Mouse (Mus musculus): ENCODE data around the gene Hist1h4f. TPM values are rescaled to one million over a fixed set of nuclear protein-coding genes. Genes with fewer than 3 reads are reported as not detected.
"Not testable (repeated sequence)": the region's sequence is repeated elsewhere in the genome, so short reads cannot be mapped to it uniquely, and the experiment has no call there.

The Hist1h4f gene
- total RNA-seq, 2 experiments from 2014 or later = 802 to 855 TPM

DNA sequence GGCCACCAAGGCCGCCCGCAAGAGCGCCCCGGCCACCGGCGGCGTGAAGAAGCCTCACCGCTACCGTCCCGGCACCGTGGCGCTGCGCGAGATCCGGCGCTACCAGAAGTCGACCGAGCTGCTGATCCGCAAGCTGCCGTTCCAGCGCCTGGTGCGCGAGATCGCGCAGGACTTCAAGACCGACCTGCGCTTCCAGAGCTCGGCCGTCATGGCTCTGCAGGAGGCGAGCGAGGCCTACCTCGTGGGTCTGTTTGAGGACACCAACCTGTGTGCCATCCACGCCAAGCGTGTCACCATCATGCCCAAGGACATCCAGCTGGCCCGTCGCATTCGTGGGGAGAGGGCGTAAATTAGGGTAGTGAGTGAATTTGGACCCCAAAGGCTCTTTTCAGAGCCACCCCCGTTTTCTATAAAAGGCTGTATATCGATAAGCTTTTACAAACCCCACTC, 24.4 kb upstream of the Hist1h4f start:
- not testable (repeated sequence) for DNase-seq

DNA sequence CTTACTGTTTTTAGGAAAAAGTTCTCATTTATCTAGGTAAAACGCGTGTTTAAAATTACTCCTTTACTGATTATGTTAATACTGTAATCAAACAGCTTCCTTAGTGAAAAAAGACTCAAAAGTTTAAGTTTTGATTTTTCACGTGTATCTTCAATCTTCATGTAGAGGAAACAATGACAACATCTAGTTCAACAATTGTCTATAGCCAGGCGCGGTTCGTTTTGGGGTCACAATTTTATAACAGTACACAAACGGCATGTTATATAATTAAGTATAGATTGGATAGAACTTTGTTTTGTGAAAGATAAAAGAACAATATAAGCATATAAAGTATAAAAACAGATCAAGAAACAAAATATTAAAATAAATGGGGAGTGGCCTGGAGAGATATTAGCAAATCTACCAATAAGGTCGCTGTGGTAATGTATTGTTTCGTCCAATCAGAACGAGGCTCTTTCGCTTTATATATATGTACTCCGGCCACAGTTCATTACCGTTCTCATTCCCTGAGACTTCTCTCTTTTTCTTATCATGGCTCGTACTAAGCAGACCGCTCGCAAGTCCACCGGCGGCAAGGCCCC, 23.9 kb upstream of the Hist1h4f start, which contains the start of gene Hist1h3d:
Gene Hist1h3d, plus strand, starts transcription at position 493 of the 581 bp plus-strand sequence.
- peak; percentile 42 for DNase-seq

DNA sequence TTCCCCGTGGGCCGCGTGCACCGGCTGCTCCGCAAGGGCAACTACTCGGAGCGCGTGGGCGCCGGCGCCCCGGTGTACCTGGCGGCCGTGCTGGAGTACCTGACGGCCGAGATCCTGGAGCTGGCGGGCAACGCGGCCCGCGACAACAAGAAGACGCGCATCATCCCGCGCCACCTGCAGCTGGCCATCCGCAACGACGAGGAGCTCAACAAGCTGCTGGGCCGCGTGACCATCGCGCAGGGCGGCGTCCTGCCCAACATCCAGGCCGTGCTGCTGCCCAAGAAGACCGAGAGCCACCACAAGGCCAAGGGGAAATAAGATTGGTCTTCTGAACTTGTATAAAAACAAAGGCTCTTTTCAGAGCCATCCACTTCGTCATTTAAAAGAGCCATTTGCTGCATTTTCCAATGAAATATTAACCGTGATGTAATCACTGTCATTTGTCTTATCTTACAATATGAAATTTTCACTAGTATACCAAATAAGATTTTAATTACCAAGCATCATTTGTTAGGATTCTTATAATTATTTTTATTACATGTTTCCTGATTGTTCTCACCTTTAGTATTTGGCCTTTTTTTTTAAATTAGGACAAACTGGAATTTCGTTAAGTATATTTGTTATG, 23.2 kb upstream of the Hist1h4f start:
- DNase-seq = not testable (repeated sequence)

DNA sequence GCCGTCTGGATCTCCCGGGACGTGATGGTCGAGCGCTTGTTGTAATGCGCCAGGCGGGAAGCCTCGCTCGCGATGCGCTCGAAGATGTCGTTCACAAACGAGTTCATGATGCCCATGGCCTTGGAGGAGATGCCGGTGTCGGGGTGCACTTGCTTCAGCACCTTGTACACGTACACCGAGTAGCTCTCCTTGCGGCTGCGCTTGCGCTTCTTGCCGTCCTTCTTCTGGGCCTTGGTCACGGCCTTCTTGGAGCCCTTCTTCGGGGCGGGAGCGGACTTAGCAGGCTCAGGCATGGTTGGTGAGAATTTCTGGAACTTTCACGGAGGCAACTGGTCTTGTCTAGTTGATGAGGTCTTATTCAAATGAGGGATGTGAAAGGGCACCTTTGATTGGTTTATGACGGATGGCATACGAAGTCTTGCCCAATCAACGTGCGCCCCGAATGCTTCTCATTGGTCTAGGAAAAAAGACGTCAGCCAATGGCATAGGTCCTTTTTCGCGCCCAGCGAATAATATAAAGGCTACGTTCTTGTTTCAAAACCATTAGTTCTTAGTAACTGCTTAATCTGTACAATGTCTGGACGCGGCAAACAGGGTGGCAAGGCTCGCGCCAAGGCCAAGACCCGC, 22.6 kb upstream of the Hist1h4f start, which contains the start of the genes Hist1h2bf and Hist1h2ad:
Gene Hist1h2bf, minus strand, starts transcription at position 299 of the 627 bp plus-strand sequence.
Gene Hist1h2ad, plus strand, starts transcription at position 484 of the 627 bp plus-strand sequence.
- DNase-seq = peak; percentile 89

DNA sequence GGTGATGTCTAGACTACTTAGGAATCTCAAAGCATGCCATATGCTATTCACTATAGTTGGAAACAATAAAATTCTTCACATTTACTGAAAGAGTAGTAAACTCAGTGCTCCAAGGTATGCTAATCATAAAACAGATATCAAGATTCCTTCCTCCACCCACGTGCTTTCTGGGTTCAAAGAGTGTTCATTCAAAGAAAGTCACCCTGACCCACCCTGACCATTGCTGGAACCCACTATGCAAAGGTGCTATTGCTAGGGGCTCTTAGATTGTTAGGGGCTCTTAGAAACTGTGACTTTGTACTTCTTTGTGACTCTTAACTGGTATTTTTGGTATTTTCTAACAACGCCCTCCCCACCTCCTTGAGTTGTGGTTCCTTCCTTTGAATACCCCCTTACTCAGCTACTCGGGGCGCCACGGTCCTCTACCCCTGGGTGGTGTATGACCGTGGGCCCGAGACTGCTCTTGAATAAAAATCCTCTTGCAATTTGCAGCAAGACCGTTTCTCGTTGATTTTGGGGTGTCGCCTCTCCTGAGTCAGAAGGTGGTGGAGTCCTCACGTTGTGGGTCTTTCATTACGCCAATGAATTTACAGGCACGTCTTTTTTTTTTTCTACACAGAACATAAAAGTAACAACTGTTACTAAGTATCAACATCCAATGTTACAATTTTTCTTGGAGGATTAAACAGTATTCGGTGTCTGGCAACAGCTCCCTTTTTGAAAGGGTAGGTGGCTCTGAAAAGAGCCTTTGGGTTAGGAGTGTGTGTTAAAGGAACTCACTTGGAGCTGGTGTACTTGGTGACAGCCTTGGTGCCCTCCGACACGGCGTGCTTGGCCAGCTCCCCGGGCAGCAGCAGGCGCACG, 21.8 kb upstream of the Hist1h4f start:
- DNase-seq = not testable (repeated sequence)

DNA sequence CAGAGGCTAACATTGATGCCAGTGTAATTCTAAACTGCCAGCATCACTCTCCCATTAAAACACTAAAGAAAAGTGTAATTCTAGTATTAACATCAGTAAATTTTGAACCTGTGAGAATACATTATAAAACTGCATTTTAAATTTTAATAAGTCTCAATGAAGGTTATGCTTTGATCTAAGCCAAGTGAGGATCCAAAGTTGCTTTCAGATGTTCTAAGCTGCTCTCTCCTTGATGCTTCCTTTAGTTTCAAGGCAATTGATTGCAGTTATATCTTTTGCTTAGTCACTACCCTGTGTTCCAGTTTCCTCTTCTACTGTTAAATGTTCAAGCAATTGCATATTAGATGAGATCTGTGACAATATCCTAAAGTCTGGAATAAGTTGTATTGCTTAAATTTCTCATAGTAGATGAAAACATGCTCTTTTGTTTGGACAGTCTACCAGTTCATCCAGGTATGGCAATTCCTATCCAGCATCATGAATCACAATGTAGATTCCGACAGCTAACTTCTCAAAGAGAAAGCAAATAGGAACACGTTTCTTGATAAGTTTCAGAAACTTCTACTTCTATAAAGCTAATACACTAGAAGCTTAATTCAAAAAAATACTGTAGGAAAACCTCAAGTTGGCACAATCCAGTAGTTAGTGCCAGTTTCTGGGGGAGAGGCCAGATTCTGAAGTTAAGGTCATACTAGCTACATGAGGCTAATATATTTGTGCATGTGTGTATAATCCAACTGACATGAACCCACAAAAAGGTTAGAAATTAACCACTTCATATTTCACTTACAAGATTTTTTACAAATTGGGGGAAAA, 21.0 kb upstream of the Hist1h4f start:
- DNase-seq = no peak

DNA sequence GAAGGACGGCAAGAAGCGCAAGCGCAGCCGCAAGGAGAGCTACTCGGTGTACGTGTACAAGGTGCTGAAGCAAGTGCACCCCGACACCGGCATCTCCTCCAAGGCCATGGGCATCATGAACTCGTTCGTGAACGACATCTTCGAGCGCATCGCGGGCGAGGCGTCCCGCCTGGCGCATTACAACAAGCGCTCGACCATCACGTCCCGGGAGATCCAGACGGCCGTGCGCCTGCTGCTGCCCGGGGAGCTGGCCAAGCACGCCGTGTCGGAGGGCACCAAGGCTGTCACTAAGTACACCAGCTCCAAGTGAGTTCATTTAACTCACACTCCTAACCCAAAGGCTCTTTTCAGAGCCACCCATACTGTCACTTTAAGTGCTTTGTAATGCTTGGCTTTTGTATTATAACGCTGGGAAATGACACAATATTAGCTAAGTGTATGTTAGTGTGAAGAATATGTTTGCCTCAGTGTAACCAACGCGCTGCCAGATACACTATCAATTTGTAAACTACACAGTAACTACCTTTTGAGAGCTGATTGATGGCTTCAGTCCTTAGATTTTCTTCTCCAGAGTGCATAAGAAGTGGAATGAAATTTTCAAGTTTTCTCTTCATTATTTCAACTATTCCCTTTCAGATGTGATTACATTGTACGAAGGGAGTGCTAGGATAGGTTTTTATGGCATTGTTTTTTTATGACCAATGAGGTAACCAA, 20.2 kb upstream of the Hist1h4f start:
- not testable (repeated sequence) for DNase-seq

DNA sequence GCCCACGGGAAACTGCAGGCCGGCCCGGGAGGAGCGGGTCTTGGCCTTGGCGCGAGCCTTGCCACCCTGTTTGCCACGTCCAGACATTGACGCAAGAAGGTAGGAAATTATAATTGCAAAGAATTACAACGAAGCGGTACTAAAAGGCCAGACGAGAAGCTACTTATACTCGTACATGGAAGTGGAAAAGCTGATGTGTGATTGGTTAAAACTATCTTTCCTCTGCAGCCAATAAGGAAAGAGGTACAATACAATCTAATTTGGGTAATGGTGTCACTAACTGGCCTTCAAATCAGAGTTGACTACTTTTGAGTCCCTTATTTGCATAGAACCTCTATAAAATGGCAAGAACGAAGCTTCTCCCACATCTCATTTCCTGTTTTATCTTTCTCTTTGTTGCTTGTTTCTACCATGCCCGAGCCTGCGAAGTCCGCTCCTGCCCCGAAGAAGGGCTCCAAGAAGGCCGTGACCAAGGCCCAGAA, 19.6 kb upstream of the Hist1h4f start, which contains the start of the genes Hist1h2ae and Hist1h2bg:
Gene Hist1h2ae, minus strand, starts transcription at position 199 of the 482 bp plus-strand sequence.
Gene Hist1h2bg, plus strand, starts transcription at position 375 of the 482 bp plus-strand sequence.
- DNase-seq = peak; percentile 63

DNA sequence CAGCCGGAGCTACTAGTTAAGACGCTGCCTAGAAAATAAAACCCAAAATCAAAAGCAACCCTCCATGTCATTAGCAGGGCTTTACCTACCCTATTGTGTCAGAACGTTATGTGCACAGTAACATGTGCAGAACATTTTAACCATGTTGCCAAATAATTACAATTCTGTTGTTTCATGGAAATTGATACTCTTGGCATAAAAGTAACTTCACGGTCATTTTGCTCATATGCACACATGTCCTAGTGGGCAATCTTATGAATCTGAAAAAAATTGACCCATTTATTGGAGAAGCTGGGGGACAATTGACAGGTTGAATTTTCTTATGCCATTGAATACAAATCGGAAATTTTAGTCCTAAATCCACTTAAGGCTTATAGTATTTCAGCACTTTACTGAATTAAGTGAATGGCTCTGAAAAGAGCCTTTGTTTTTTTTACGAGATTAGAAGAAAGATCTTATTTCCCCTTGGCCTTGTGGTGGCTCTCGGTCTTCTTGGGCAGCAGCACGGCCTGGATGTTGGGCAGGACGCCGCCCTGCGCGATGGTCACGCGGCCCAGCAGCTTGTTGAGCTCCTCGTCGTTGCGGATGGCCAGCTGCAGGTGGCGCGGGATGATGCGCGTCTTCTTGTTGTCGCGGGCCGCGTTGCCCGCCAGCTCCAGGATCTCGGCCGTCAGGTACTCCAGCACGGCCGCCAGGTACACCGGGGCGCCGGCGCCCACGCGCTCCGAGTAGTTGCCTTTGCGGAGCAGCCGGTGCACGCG, 19.0 kb upstream of the Hist1h4f start:
- not testable (repeated sequence) for DNase-seq

DNA sequence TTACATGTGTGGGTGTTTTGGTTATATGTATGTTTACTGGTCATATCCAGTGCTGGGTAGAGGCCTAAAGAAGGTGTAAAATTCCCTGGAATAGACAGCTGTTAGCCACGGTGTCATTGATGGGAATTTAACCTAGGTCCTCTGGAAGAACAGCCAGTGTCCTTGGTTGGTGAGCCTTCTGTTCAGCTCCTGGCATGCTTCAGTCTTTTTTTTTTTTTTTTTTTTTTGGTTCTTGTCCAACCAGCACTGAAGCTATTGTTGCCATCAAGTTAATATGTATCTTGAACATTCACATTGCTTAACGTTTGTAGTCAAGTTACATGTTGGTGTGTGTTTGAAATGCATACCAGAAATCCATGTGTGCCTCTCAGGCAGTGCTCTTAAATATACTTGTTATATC, 13.0 kb upstream of the Hist1h4f start:
- DNase-seq = no peak

DNA sequence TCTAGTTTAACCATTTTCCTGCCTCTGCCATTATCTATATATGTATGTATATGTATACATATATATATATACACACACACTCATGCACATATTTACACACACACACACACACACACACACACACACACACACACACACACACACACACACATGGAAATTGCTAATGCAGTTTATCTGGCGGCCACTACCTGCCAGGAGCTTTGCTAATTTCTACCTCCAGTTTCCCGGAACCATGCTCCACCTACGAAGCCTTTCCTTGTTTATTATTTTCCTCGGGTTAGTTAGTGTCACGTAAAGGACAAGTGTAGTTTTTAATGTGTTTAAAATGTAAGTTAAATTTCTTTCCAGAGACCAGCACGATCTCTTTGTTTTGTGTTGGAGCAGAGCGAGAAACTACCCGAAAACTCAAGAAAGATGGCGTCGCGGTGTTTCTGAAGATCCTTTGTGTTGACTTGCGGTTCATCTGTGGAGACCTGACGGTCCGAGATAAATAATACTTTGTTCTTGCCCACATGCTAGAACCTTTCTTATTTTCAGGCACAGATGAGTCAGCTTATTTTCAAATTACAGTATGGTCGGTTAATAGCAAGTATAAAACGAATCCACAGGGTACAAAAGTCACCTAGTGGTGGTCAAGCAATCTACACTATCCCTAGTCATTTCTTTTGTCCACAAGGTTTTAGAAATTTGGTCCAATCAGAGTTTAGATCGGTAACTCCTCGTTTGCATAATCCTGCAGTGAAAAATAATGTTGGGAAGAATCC, 11.4 kb upstream of the Hist1h4f start:
- peak; percentile 39 for DNase-seq

DNA sequence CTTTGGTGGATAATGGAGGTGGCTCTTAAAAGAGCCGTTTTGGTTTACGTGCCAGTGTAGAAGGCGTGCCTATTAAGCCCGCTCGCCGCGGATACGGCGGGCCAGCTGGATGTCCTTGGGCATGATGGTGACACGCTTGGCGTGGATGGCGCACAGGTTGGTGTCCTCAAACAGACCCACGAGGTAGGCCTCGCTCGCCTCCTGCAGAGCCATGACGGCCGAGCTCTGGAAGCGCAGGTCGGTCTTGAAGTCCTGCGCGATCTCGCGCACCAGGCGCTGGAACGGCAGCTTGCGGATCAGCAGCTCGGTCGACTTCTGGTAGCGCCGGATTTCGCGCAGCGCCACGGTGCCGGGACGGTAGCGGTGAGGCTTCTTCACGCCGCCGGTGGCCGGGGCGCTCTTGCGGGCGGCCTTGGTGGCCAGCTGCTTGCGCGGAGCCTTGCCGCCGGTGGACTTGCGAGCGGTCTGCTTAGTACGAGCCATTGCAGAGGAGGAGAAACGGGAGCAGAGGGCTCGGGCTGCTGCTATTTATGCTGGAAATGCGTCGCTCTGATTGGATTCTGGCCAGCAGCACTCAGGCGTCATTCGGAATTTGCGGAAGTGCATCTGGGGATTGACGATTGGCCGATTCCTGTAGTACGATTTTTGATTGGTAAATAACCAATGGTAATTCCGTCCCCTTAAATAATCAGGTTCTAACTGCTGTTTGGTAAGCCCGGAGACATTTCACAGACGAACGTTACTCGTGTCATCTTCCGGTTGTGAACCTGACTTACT, 10.6 kb upstream of the Hist1h4f start, which contains the start of gene Hist1h3e:
Gene Hist1h3e, minus strand, starts transcription at position 487 of the 777 bp plus-strand sequence.
- peak; percentile 96 for DNase-seq

DNA sequence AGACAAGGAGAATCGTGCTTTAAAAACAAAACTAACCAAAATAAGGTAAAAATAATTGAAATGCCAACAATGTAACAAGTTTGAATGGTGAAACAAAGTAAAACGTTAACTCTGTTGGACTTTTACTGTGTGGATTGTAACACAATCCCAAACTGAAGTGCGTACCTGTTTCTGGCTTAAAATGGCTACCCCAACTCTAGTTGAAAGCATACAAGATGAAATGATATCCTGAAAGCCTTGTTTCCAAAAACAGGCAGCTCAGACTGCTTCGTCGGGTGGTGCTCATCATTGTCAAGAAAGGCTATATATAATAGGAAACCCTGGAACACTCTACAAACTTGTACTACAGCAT, 10.1 kb upstream of the Hist1h4f start:
- not testable (repeated sequence) for DNase-seq

DNA sequence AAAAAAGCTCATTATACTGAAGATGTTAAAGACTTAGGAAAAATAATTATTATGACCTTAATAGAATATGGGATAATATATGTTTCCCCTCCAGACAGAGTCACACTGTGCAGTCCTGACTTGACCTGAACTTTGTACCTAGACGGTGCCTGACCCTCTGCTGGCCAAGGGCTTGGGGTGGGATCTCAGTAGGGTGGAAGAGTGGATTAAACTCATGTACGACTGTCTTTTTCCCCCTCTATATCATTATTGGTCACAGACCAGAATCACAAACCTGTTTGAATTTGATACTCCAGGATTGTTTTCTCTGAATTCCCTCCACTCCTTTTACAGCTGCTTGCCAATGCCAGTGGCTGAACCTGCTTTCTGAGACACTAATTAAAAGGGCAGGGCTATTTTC, 9.3 kb upstream of the Hist1h4f start:
- DNase-seq = not testable (repeated sequence)

DNA sequence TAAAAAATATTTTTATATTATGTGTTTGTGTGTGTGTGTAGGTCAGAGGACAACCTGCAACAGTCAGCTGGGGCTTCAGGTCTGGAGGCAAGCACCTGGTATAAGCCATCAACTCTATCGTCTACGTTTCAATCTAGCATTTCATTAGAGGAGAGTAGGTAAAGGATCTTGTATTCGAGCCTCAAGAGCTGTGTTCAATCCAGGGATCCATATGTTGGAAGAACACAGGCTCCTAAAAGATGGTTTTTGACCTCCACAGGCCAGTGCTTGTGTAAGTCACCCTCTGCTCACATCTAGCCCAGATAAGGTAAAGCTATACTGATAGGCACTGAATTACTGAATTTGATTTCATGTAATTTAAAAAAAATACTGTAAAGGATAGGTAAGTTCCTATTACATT, 5.5 kb upstream of the Hist1h4f start:
- DNase-seq = no peak

DNA sequence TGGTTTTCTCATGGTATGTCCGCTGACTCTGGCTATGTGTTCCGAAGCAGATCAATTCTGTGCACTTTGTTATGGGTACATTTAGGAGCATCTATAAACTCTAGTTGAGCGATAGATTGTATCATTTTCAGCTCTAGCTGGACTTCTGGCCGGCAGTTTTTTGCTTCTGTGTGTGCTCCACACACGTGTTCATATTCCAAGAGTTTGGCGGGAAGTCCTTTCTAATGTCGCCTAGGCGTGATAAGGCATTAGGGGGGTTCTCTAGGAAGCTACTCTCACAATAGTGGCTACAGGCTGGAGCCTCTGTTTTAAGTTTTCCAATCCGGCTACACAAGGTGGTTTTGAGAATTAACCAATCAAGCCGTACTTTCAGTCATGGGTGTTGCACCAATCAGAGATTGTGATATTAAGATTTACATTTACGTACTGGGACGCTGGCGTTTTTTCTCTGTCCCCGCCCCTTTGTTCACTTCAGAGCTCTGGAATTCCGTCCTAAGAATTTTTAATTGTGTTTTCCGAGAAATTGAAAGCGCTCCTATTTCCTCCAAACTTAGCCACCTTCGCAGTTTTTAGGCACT, 4.5 kb upstream of the Hist1h4f start:
- peak; percentile 64 for DNase-seq
